Mouse (Mus musculus) left cerebral cortex, adult 9 months (tissue): ENCODE data around the gene 1500009C09Rik.

ENCODE experiments used
- DNase-seq, 2 experiments: peaks; one replicate each; pipeline ENCODE4 v3.0.0; 2022; ENCODE audit warnings: low spot score in 2 of 2

1500009C09Rik gene

DNA sequence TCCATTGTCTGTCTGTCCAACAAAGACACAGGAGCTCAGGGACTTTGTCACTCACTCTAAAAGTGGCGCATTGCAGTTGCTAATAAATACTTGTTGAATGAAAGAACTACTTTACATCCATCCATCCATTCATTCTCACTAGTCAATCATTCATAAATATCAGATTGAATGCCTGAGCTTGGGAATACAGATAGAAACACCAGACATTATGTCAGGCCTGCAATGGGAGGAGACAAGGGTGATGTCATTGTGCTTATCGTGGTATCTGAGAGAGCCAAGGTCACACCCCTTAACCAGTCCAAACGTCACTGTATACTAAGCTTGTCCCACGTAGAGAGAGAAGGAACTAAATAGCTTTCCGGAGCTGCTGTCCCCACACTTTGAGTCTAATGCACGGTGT lies at the start of gene 1500009C09Rik:
Gene 1500009C09Rik (plus strand): TSS at position 301 of the 400 bp plus-strand sequence.
- no peak for DNase-seq

- DNase-seq = no peak
Observed at GRCm38 (mm10) chr15:82203090-82203489, 49.1 kb upstream of the 1500009C09Rik start.

- DNase-seq = no peak
Observed at GRCm38 (mm10) chr15:82203611-82204351, 48.4 kb upstream of the 1500009C09Rik start.

- no peak for DNase-seq
Observed at GRCm38 (mm10) chr15:82204680-82205371, 47.4 kb upstream of the 1500009C09Rik start.

DNA sequence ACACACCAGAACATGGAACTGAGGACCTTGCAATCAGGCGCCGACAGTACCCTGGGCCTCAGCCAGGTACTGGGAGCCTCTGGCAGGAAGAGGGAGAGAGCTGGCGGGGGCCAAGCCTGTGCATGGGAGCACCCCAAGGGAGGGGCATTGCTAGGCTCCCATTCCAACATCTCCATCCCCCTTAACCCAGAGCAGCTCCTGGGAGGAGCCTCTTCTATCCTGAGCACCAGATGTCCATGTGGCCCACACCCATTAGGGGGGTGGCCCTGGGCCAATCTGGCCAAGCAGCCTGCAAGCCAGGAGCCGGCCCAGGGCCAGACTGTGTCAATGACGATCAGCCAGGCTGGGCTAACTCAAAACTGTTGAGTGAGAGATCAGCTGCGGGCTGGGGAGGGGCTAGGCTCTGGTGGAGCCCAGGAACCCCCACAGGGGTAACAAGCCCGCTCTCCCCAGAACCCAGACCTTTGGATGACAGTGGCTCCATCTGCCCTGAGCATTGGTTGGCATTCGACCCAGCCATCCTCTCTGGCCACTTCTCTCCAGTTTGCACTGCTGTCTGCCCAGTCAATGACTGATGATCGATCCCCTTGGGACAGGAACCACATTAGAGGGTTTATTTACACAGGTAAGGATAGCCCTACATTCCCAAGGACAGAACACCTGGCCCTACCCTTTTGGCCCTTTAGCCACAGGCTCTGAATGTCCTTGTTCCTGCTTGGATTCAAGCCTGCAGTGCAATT lies 45.7 kb upstream of the 1500009C09Rik start:
- peak in 1 of 2 experiments; percentile 43 for DNase-seq

- DNase-seq = no peak
Observed at GRCm38 (mm10) chr15:82207105-82207459, 45.1 kb upstream of the 1500009C09Rik start.

- no peak for DNase-seq
Observed at GRCm38 (mm10) chr15:82207504-82208219, 44.5 kb upstream of the 1500009C09Rik start.

DNA sequence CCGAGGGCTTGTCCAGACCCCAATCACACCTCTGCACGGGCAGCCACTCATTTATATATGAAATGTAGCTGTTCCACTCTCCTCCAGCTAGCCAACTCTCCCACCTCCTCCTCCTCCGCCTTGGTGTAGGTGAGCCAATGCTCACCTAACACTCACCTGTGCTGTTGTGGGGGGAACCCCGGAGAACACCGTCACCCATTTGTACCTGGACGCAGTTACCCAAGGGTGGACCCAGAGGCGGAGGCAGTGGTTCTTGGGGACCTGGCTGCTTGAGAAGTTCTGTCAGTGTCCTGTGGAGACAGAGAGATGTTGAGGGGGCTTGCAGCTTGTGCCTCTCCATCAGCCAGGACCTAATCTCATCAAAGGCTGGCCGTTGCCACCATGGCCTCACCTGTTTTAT lies 43.9 kb upstream of the 1500009C09Rik start:
- no peak for DNase-seq

DNA sequence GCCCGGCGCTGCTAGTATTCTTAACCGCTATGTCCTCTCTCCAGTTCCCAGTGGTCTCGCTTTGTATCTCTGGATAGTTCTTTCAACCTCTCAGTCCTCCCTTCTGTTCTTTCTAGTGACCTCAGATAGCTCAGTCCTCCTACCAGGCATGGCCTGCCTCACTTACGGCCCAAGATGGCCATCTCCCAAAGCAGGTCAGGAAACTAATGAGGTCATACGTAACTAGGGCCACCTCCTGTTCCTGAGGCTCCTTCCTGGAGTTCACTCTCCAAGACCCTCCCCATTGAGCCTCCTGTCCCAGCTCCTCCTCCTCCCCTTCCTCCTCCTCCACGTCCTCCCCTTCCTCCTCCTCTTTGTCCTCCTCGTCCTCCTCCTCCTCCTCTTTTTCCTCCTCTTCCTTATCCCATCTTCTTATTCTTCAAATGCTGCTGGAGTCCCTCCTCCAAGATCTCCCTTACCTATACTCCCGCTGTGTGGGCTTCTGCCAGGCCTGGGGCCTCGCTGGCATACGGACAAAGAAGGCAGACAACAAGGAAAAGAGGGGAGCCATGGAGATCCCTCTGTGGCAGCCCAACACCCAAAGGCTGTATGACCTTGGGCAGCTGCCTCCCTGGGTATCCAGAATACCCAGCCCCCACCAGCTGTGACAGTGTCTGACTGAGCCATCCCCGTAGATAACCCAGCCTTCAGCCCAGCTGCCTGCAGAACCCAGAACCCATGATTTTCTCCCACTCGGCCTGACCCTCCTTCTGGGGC lies 42.7 kb upstream of the 1500009C09Rik start:
- no peak for DNase-seq

- DNase-seq = no peak
Observed at GRCm38 (mm10) chr15:82210801-82211200, 41.4 kb upstream of the 1500009C09Rik start.

DNA sequence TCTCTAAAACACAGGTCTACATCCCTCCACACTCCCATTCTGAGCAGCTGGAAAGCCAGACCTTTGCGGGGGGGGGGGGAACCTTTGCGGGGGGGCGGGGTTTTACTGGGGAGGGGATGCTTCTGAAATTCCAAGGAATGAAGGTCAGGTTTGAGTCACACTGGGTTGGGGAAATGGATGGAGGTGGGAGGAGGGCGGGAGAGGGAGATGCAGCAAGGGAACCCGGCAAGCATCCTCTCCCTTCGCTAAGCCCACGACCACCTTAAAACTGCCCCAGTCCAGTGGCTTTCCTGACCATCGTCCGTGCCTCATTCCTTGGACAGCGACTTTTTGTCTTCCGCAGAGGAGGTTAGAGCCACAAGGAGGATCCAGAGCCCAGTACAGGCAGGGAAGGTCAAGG lies 40.9 kb upstream of the 1500009C09Rik start:
- DNase-seq = no peak

DNA sequence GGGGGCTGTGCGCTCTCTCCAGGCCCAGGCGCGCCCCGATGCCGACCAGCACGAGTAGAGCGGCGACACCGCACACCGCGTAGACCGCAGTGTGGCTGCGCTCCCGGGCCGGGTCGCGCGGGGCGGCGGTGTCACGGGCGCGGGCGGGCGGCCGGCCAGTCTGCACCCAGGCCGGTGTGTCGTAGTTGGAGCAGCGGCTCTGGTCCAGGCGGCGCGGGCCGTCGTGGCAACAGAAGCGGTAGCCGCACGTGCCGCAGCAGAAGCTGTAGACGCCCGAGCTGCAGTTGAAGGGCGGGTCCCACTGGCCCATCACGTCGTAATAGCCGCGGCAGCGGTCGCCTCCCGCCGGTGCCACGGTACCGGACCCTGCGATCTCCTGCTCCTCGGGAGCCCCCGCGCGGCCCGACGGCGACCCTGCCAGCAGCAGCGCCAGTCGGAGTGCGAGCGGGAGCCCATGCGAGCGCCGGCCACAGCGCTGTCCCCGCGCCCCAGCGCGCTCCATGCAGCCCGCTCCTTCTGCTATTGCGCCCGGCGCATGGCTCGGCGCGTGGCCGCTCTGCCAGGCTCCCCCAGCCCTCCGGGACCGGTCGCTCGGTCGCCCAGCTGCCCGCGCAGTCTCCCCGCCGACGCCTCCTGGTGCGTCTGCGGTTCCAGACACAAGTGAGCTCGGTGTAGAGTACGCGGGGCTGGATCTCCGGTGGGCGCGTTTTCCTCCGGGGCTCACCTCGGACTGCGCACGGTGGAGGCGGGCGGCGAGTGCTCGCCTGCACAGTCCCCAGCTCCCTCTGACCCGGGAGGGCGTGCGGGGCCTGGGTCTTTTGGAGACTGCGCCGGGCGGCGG lies 40.1 kb upstream of the 1500009C09Rik start:
- DNase-seq = no peak

DNA sequence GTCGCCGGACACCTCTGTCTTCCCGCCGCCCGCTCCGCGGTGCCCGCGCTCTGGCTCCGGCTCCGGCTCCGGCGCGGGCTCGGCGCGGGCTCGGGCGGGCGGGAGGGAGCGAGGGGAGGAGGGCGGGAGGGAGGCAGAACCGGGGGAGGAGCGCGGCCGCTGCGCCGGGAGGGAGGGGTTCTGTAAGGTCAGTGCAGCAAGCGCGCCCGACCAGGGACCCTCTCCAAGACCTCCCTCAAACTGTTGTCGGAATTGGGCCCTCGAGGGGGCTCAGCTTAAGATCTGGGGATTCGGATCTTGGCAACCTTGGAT lies 39.5 kb upstream of the 1500009C09Rik start, which contains the start of gene Shisa8:
Gene Shisa8 (minus strand): TSS at position 64 of the 312 bp plus-strand sequence.
- no peak for DNase-seq

GRCm38 (mm10) chr15:82213222-82213621 lies 39.0 kb upstream of the 1500009C09Rik start:
- DNase-seq = no peak

GRCm38 (mm10) chr15:82215332-82216046 lies 36.7 kb upstream of the 1500009C09Rik start:
- no peak for DNase-seq

- DNase-seq = no peak
Observed at GRCm38 (mm10) chr15:82216142-82216827, 35.9 kb upstream of the 1500009C09Rik start.

GRCm38 (mm10) chr15:82217039-82217438 lies 35.2 kb upstream of the 1500009C09Rik start:
- DNase-seq = peak in 1 of 2 experiments; percentile 30

DNA sequence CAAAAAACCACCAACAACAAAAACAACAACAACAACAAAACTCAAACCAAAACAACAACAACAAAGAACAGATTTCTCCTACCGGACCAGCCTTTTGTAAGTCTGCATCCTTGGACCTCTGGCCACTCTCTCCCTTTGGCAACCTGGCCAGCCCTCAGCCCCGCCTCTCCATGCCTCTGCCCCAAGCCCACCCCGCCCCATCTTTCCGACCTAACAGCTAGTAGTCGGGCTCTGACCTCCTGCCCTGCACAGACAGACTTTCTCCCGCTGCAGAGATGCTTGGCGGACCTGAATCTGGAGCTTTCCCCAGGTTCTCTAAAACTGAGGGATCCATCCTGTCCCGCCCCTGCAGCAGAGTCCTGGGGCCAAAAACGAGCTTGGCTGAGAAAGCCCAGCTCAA lies 34.2 kb upstream of the 1500009C09Rik start:
- DNase-seq = no peak
